Mouse (Mus musculus) olfactory bulb, adult 2 months (tissue): ENCODE data around the gene Notch2.

Experiments
- CTCF ChIP-seq: fragments of 200-500 bp; IDR thresholded peaks from 2 replicates; pipeline ENCODE4 v1.5.1; 2012; ENCODE audit warnings: low read depth, mild to moderate bottlenecking, low read length, moderate library complexity; ENCODE audit not compliant: insufficient read depth
- POLR2A ChIP-seq: fragments of 200-500 bp; IDR thresholded peaks from 2 replicates; pipeline ENCODE4 v1.6.1; 2012; ENCODE audit warnings: mild to moderate bottlenecking, low read depth, low read length, moderate library complexity; ENCODE audit not compliant: insufficient read depth

GRCm38 (mm10) chr3:98094629-98095583 lies 81.6 kb downstream of the Notch2 start:
- no peak for TF ChIP-seq CTCF
- no peak for TF ChIP-seq POLR2A
